Mouse (Mus musculus) limb, embryonic 12.5 days (tissue): ENCODE results near the gene Etnk1. TPM values are rescaled to one million over a fixed set of nuclear protein-coding genes. Genes with fewer than 3 reads are reported as not detected.

Source experiments
- ATAC-seq: fragments of 200-750 bp; cut with Nextera tagmentation; 2 replicates; pipeline ENCODE4 v1.8.0; 2017; ENCODE audit warnings: low read depth, moderate TSS enrichment; ENCODE audit not compliant: insufficient number of reproducible peaks, insufficient read depth, low FRiP score, low TSS enrichment
- H3K27ac ChIP-seq: fragments of 300-500 bp; sonication (generic); 2 replicates; pipeline ENCODE4 v1.5.1; 2016; ENCODE audit warnings: mild to moderate bottlenecking, moderate library complexity
- H3K27me3 ChIP-seq: fragments of 300-500 bp; sonication (generic); 2 replicates; pipeline ENCODE4 v1.6.1; 2016; ENCODE audit warnings: mild to moderate bottlenecking, moderate library complexity
- H3K36me3 ChIP-seq: fragments of 300-500 bp; sonication (generic); 2 replicates; pipeline ENCODE4 v1.6.1; 2016; ENCODE audit warnings: mild to moderate bottlenecking, moderate library complexity
- H3K4me1 ChIP-seq: fragments of 300-500 bp; sonication (generic); replicated peaks from 2 replicates; pipeline ENCODE4 v1.6.1; 2016
- H3K4me2 ChIP-seq: fragments of 300-500 bp; sonication (generic); 2 replicates; pipeline ENCODE4 v1.6.1; 2016; ENCODE audit warnings: mild to moderate bottlenecking, moderate library complexity
- H3K4me3 ChIP-seq: fragments of 300-500 bp; sonication (generic); replicated peaks from 2 replicates; pipeline ENCODE4 v1.5.1; 2016; ENCODE audit warnings: mild to moderate bottlenecking
- H3K9ac ChIP-seq: fragments of 300-500 bp; sonication (generic); replicated peaks from 2 replicates; pipeline ENCODE4 v1.6.1; 2016; ENCODE audit warnings: mild to moderate bottlenecking, moderate library complexity
- H3K9me3 ChIP-seq: fragments of 300-500 bp; sonication (generic); 2 replicates; pipeline ENCODE4 v1.6.1; 2016; ENCODE audit warnings: mild to moderate bottlenecking, moderate library complexity
- WGBS: fragments of 180-500 bp; shearing (Covaris S2); methylation state at CpG from one replicate; pipeline ENCODE4 v1.1.7; 2016; 5-methylcytosine and 5-hydroxymethylcytosine counted together
- polyA plus RNA-seq: library from polyadenylated mRNA; unstranded; fragments of >200 nt; fragmentation: Nextera tagmentation; extraction: Ambion mirVana; gene quantifications from 2 replicates; pipeline ENCODE4 v1.2.1, GENCODE M21; 2016

Gene Etnk1
- polyA plus RNA-seq = 22.1 and 24.2 TPM in 2 replicates

GRCm38 (mm10) chr6:143166452-143167357, at the start of gene Etnk1:
TSS of gene Etnk1 (plus strand) at chr6:143167221.
- Histone ChIP-seq H3K27ac (peak within 1 kb of the TSS; percentile 92), H3K9ac (peak within 1 kb of the TSS; percentile 82), H3K27me3 (no peaks in the 10 kb centered on the region), H3K9me3 (no peaks in the 10 kb centered on the region), H3K4me3 (peak within 1 kb of the TSS; percentile 86), H3K36me3 (no peaks in the 10 kb centered on the region), H3K4me1 (peaks cover 33% of the 10 kb centered on the region), H3K4me2 (peak within 1 kb of the TSS; percentile 90)
- peak; percentile 94 for ATAC-seq
- WGBS = under 1% methylated on average over 81 of the region's 81 CpGs

- no peak overlapping the region for H3K9ac ChIP-seq
Measured at GRCm38 (mm10) chr6:143119325-143119724, 47.7 kb upstream of the Etnk1 start.

GRCm38 (mm10) chr6:143125721-143126120, 41.3 kb upstream of the Etnk1 start:
- no peak overlapping the region for H3K4me3 ChIP-seq
- ATAC-seq = no peak
- no peak overlapping the region for H3K9ac ChIP-seq

More at GRCm38 (mm10) chr6:143119325-143119724, 47.7 kb upstream of the Etnk1 start:
- Histone ChIP-seq H3K27me3 (no peaks in the 10 kb centered on the region), H3K4me2 (no peak overlapping the region), H3K27ac (no peak overlapping the region), H3K9me3 (peaks cover 6% of the 10 kb centered on the region; the same call in 1 of the 2 replicates), H3K4me3 (no peak overlapping the region), H3K4me1 (peaks cover 6% of the 10 kb centered on the region; the same call in 1 of the 2 replicates), H3K36me3 (no peaks in the 10 kb centered on the region)
- 93% methylated on average over 6 of the region's 6 CpGs for WGBS
- ATAC-seq = no peak

GRCm38 (mm10) chr6:143129466-143129865, 37.6 kb upstream of the Etnk1 start:
- no peak for ATAC-seq
- Histone ChIP-seq H3K36me3 (no peaks in the 10 kb centered on the region), H3K9ac (no peak overlapping the region), H3K27ac (no peak overlapping the region), H3K4me3 (no peak overlapping the region), H3K9me3 (peaks cover 17% of the 10 kb centered on the region; the same call in 1 of the 2 replicates), H3K4me2 (no peak overlapping the region), H3K4me1 (no peaks in the 10 kb centered on the region), H3K27me3 (no peaks in the 10 kb centered on the region)
- 84% methylated on average over 7 of the region's 7 CpGs for WGBS

More at GRCm38 (mm10) chr6:143125721-143126120, 41.3 kb upstream of the Etnk1 start:
- Histone ChIP-seq H3K36me3 (no peaks in the 10 kb centered on the region), H3K4me1 (no peaks in the 10 kb centered on the region), H3K9me3 (peaks cover 16% of the 10 kb centered on the region; the same call in 1 of the 2 replicates), H3K27ac (no peak overlapping the region), H3K27me3 (no peaks in the 10 kb centered on the region), H3K4me2 (no peak overlapping the region)

GRCm38 (mm10) chr6:143129952-143130351, 37.1 kb upstream of the Etnk1 start:
- no peak overlapping the region for H3K4me3 ChIP-seq
- H3K27ac ChIP-seq = no peak overlapping the region
- H3K27me3 ChIP-seq = no peaks in the 10 kb centered on the region
- no peaks in the 10 kb centered on the region for H3K36me3 ChIP-seq
- no peaks in the 10 kb centered on the region for H3K4me1 ChIP-seq
- ATAC-seq = no peak
- 85% methylated on average over 3 of the region's 3 CpGs for WGBS
- peaks cover 17% of the 10 kb centered on the region; the same call in 1 of the 2 replicates for H3K9me3 ChIP-seq
- no peak overlapping the region for H3K9ac ChIP-seq
- no peak overlapping the region for H3K4me2 ChIP-seq

DNA sequence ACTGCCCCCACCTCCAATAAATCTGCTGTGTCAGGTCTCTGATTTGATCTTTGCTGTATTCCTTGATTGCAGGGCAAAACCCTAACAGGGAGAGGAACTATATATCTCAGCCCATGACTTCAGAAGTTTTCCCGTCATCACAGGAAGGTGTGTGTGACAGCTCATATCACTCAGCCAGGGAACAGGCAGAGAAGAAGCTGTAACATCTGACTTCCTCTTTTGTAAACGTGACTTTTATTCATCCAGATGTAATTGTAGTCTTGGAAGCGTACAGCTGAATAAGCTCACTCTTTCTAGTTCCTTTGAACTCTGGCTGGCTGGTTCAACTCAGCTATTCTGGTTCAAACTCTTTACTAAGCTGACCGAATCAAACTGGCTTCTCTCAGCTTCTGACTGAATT, 36.6 kb upstream of the Etnk1 start:
- Histone ChIP-seq H3K27me3 (no peaks in the 10 kb centered on the region), H3K27ac (no peak overlapping the region), H3K4me2 (no peak overlapping the region), H3K36me3 (no peaks in the 10 kb centered on the region), H3K4me1 (no peaks in the 10 kb centered on the region), H3K9me3 (peaks cover 17% of the 10 kb centered on the region; the same call in 1 of the 2 replicates), H3K9ac (no peak overlapping the region), H3K4me3 (no peak overlapping the region)
- WGBS = 81% methylated on average over 4 of the region's 4 CpGs
- ATAC-seq = no peak

DNA sequence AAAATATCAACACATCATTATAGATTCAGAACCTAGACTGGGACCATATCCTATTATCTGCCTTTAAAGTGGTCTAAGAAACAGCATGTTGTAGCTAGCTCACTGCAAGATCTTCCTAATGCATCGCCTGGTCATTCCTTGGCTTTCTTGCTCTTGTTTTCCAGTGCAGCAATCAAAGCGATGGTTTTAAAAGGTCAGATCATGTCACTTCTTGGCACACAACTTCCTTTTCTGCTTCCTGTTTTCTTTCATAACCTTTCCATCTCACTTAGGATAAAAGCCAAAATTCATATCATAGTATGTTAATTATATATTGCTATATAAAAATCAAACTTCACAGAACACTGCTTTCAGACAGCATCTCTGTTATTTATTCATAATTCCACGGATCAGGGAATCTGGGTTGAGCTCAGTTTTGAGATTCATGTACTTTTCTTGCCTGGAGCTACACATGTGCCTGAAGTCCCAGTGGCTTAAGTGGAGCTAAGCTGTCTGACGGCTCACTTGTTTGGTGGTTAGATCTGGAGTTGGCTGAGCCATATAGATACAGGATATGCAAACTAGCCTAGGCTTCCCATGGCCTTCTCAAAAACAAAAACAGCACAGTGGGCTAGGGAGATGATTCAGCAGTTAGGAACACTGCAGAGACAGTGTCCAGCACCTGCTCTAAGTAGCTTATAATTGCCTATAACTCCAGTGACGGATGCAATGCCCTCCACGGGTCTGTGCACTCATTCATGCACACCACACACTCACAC, 34.9 kb upstream of the Etnk1 start:
- H3K9ac ChIP-seq = no peak overlapping the region
- H3K4me1 ChIP-seq = no peaks in the 10 kb centered on the region
- H3K27me3 ChIP-seq = no peaks in the 10 kb centered on the region
- no peak for ATAC-seq
- no peak overlapping the region for H3K4me3 ChIP-seq
- 75% methylated on average over 6 of the region's 6 CpGs for WGBS
- H3K27ac ChIP-seq = no peak overlapping the region
- peaks cover 17% of the 10 kb centered on the region; the same call in 1 of the 2 replicates for H3K9me3 ChIP-seq
- no peaks in the 10 kb centered on the region for H3K36me3 ChIP-seq
- H3K4me2 ChIP-seq = no peak overlapping the region

- Histone ChIP-seq H3K4me3 (no peak overlapping the region), H3K27ac (no peak overlapping the region), H3K9me3 (peaks cover 17% of the 10 kb centered on the region; the same call in 1 of the 2 replicates), H3K36me3 (no peaks in the 10 kb centered on the region), H3K27me3 (no peaks in the 10 kb centered on the region), H3K9ac (no peak overlapping the region), H3K4me2 (no peak overlapping the region), H3K4me1 (no peaks in the 10 kb centered on the region)
- 89% methylated on average over 2 of the region's 2 CpGs for WGBS
- no peak for ATAC-seq
Measured at GRCm38 (mm10) chr6:143133150-143133549, 33.9 kb upstream of the Etnk1 start.

- WGBS = 92% methylated on average over 13 of the region's 13 CpGs
- no peaks in the 10 kb centered on the region for H3K36me3 ChIP-seq
Measured at GRCm38 (mm10) chr6:143135097-143135496, 31.9 kb upstream of the Etnk1 start.

DNA sequence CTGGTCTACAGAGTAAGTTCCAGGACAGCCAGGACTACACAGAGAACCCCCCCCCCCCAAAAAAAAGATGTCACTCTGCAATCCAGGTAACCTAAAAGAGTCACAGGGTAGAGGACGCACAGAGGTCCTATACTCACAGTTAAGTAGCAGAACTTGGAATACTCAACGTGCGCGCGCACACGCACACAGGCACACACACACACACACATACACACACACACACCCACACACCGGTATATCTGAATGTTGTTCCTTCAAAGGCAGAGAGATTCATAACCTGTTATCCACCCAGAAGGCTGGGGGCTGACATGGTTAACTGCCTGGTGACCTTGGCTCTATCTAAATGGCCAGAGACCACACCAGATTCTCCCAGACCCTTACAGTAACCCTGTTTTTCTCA, 30.3 kb upstream of the Etnk1 start:
- no peak overlapping the region for H3K4me2 ChIP-seq
- H3K9ac ChIP-seq = no peak overlapping the region
- H3K27ac ChIP-seq = no peak overlapping the region
- H3K9me3 ChIP-seq = no peaks in the 10 kb centered on the region
- ATAC-seq = no peak
- no peaks in the 10 kb centered on the region for H3K4me1 ChIP-seq
- no peak overlapping the region for H3K4me3 ChIP-seq
- H3K27me3 ChIP-seq = no peaks in the 10 kb centered on the region
- WGBS = 100% methylated on average over 7 of the region's 7 CpGs
- H3K36me3 ChIP-seq = no peaks in the 10 kb centered on the region

More at GRCm38 (mm10) chr6:143135097-143135496, 31.9 kb upstream of the Etnk1 start:
- Histone ChIP-seq H3K27ac (no peak overlapping the region), H3K27me3 (no peaks in the 10 kb centered on the region), H3K9me3 (peaks cover 9% of the 10 kb centered on the region; the same call in 1 of the 2 replicates), H3K4me2 (no peak overlapping the region), H3K9ac (no peak overlapping the region), H3K4me1 (no peaks in the 10 kb centered on the region), H3K4me3 (no peak overlapping the region)
- ATAC-seq = no peak

DNA sequence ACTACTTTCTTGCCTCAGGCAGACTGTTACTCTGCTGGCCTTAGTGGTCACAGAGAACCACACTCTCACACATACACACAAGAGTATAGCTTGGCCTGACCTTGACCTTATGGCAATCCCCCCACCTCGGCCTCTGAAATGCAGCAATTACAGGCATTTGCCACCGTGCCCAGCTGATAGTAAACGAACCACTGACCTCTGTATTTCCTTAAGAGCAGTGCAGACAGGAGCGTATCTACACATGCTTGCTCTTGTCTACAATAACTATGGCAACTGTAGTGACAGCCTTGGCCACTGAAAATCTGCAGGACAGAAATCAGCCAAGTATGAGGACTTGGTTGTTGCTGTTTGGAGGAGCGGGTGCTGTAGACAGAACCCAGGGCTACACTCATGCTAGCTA, 29.7 kb upstream of the Etnk1 start:
- Histone ChIP-seq H3K9me3 (no peaks in the 10 kb centered on the region), H3K36me3 (no peaks in the 10 kb centered on the region), H3K27me3 (no peaks in the 10 kb centered on the region), H3K4me1 (no peaks in the 10 kb centered on the region), H3K4me2 (no peak overlapping the region), H3K9ac (no peak overlapping the region), H3K4me3 (no peak overlapping the region), H3K27ac (no peak overlapping the region)
- WGBS = 67% methylated on average over 5 of the region's 5 CpGs
- no peak for ATAC-seq
